Comparison of ENCODE assay signal across 16 mouse cellular contexts in the genomic region with DNA sequence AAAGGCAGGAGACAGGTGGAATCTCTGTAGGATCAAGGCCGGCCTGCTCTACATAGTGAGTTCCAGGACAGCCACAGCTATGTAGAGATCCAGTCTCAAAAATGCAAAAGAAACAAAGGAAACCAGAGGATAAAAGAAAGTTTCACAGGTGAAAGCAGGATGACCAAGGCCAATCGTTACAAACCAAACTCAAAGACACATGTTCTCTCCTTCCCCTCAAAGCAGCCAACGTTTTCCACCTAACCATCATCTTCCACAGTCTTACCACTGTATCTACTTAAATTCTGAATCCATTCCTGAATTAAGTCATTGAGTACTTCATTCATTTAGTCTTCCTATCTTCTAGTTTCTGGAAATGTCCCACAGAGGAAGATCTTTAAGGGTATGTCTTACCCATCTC. TPM values are rescaled to one million over a fixed set of nuclear protein-coding genes. Genes with fewer than 3 reads are reported as not detected.
DNase-seq lines count a peak whose midpoint lies in the region; ATAC-seq lines count a peak whose summit lies in the region.
"Had no signal": no experiment of that assay in that cellular context is flagged by ENCODE, and none has a peak within 500 bp of the region (broad histone marks: within the 10 kb centered on the region; RNA-seq: fewer than 3 reads in every experiment).

No protein-coding gene starts in this region.

- no peak overlapping the region for H3K9ac ChIP-seq in forebrain, embryonic 12.5 days
- H3K9ac ChIP-seq in forebrain, embryonic 15.5 days (replicated peaks): no peak overlapping the region
- H3K9ac ChIP-seq in heart, embryonic 12.5 days: no peak overlapping the region
- H3K9ac ChIP-seq in liver, embryonic 12.5 days: no peak overlapping the region
- H3K9ac ChIP-seq: embryonic facial prominence, embryonic 12.5 days; heart, embryonic 13.5 days; hindbrain, embryonic 13.5 days; intestine, embryonic 15.5 days had no signal

- H3K4me2 ChIP-seq in forebrain, embryonic 12.5 days: no peak overlapping the region
- no peak overlapping the region for H3K4me2 ChIP-seq in forebrain, embryonic 15.5 days (replicated peaks)
- peak overlapping the region; percentile 16; the same call in 1 of the 2 replicates for H3K4me2 ChIP-seq in heart, embryonic 12.5 days
- no peak overlapping the region for H3K4me2 ChIP-seq in liver, embryonic 12.5 days
- H3K4me2 ChIP-seq: embryonic facial prominence, embryonic 12.5 days; heart, embryonic 13.5 days; hindbrain, embryonic 13.5 days; intestine, embryonic 15.5 days had no signal

- peaks cover 24% of the 10 kb centered on the region for H3K36me3 ChIP-seq in forebrain, embryonic 12.5 days (replicated peaks)
- peaks cover 33% of the 10 kb centered on the region for H3K36me3 ChIP-seq in forebrain, embryonic 15.5 days
- H3K36me3 ChIP-seq in heart, embryonic 12.5 days: peaks cover 21% of the 10 kb centered on the region
- H3K36me3 ChIP-seq in liver, embryonic 12.5 days: peaks cover 35% of the 10 kb centered on the region

- no peak for DNase-seq in heart, adult 9 months (ENCODE audit: low spot score in 2 of 2)
- DNase-seq in liver: no peak

- no peak overlapping the region for H3K4me3 ChIP-seq in forebrain, embryonic 12.5 days (replicated peaks)
- no peak overlapping the region for H3K4me3 ChIP-seq in forebrain, embryonic 15.5 days
- no peak overlapping the region for H3K4me3 ChIP-seq in heart, embryonic 12.5 days
- no peak overlapping the region for H3K4me3 ChIP-seq in liver, embryonic 12.5 days
- H3K4me3 ChIP-seq: embryonic facial prominence, embryonic 12.5 days; heart, adult 2 months; heart, embryonic 13.5 days; hindbrain, embryonic 13.5 days; intestine, embryonic 15.5 days had no signal

- 55% methylated on average over 3 of the region's 3 CpGs for WGBS in forebrain, embryonic 12.5 days
- 48% methylated on average over 3 of the region's 3 CpGs for WGBS in forebrain, embryonic 15.5 days
- WGBS in heart, embryonic 12.5 days: 42% methylated on average over 3 of the region's 3 CpGs
- 38% methylated on average over 3 of the region's 3 CpGs for WGBS in liver, embryonic 12.5 days (ENCODE audit: insufficient replicate concordance)

- H3K9me3 ChIP-seq in forebrain, embryonic 12.5 days: no peaks in the 10 kb centered on the region
- H3K9me3 ChIP-seq in forebrain, embryonic 15.5 days: no peaks in the 10 kb centered on the region
- H3K9me3 ChIP-seq in heart, embryonic 12.5 days (replicated peaks): no peaks in the 10 kb centered on the region
- no peaks in the 10 kb centered on the region for H3K9me3 ChIP-seq in liver, embryonic 12.5 days (replicated peaks)
- H3K9me3 ChIP-seq: embryonic facial prominence, embryonic 12.5 days; heart, embryonic 13.5 days; hindbrain, embryonic 13.5 days; intestine, embryonic 15.5 days had no signal

- H3K27me3 ChIP-seq in forebrain, embryonic 12.5 days: no peaks in the 10 kb centered on the region
- H3K27me3 ChIP-seq in forebrain, embryonic 15.5 days: no peaks in the 10 kb centered on the region
- H3K27me3 ChIP-seq in heart, embryonic 12.5 days (replicated peaks): no peaks in the 10 kb centered on the region
- H3K27me3 ChIP-seq in liver, embryonic 12.5 days (replicated peaks): no peaks in the 10 kb centered on the region
- H3K27me3 ChIP-seq: embryonic facial prominence, embryonic 12.5 days; heart, embryonic 13.5 days; hindbrain, embryonic 13.5 days; intestine, embryonic 15.5 days; Patski had no signal

- H3K27ac ChIP-seq in forebrain, embryonic 12.5 days: 0 out of 2 replicates have a peak overlapping the region, but pooled peaks have one; percentile 31
- H3K27ac ChIP-seq in forebrain, embryonic 15.5 days (replicated peaks): no peak overlapping the region
- no peak overlapping the region for H3K27ac ChIP-seq in heart, embryonic 12.5 days (ENCODE audit: poor library complexity, severe bottlenecking)
- H3K27ac ChIP-seq in liver, embryonic 12.5 days: peak overlapping the region; percentile 41
- H3K27ac ChIP-seq: embryonic facial prominence, embryonic 12.5 days; heart, adult 2 months; heart, embryonic 13.5 days; hindbrain, embryonic 13.5 days; intestine, embryonic 15.5 days had no signal

- ATAC-seq in forebrain, embryonic 12.5 days (ENCODE audit: low FRiP score): no peak
- ATAC-seq in forebrain, embryonic 15.5 days (replicated peaks): no peak
- no peak for ATAC-seq in heart, embryonic 12.5 days (ENCODE audit: insufficient number of reproducible peaks, low FRiP score)
- ATAC-seq in liver, embryonic 12.5 days: no peak
- ATAC-seq in granulocyte monocyte progenitor cell, adult 5-6 weeks (replicated peaks; ENCODE audit: poor library complexity, severe bottlenecking): no peak

- H3K4me1 ChIP-seq in forebrain, embryonic 12.5 days: peaks cover 11% of the 10 kb centered on the region
- peaks cover 13% of the 10 kb centered on the region for H3K4me1 ChIP-seq in forebrain, embryonic 15.5 days
- H3K4me1 ChIP-seq in heart, embryonic 12.5 days (replicated peaks): peaks cover 9% of the 10 kb centered on the region; the same call in 1 of the 2 replicates
- peaks cover 27% of the 10 kb centered on the region for H3K4me1 ChIP-seq in liver, embryonic 12.5 days

RNA-seq across cellular contexts. Expression of gene 2210016F16Rik, which starts 3.4 kb away (rescaled TPM):
- 25.3 and 28.4 TPM in 2 replicates for polyA plus RNA-seq in forebrain, embryonic 12.5 days (2016; fragmentation: Nextera tagmentation; extraction: Ambion mirVana)
- 20.5 and 21.1 TPM in 2 replicates for polyA plus RNA-seq in forebrain, embryonic 15.5 days (2015; fragmentation: Nextera tagmentation; extraction: Ambion mirVana)
- polyA plus RNA-seq in heart, embryonic 12.5 days (2016; fragmentation: Nextera tagmentation; extraction: Ambion mirVana): 27.9 and 30.5 TPM in 2 replicates
- polyA plus RNA-seq in liver, embryonic 12.5 days (2016; fragmentation: Nextera tagmentation; extraction: Ambion mirVana): 27.5 and 27.6 TPM in 2 replicates
- 12.2 and 17.8 TPM in 2 replicates for total RNA-seq in granulocyte monocyte progenitor cell, adult 5-6 weeks (2014; fragmentation: Nextera tagmentation)
- total RNA-seq in granulocyte monocyte progenitor cell, adult 5-6 weeks (2017): 10.6 and 16.6 TPM in 2 replicates

RNA-seq across cellular contexts. Expression of gene Rmi1, which starts 13.7 kb away (rescaled TPM):
- 32.3 and 36.1 TPM in 2 replicates for polyA plus RNA-seq in forebrain, embryonic 12.5 days (2016; fragmentation: Nextera tagmentation; extraction: Ambion mirVana)
- polyA plus RNA-seq in forebrain, embryonic 15.5 days (2015; fragmentation: Nextera tagmentation; extraction: Ambion mirVana): 23.1 and 23.4 TPM in 2 replicates
- 20.7 and 23.1 TPM in 2 replicates for polyA plus RNA-seq in heart, embryonic 12.5 days (2016; fragmentation: Nextera tagmentation; extraction: Ambion mirVana)
- 22.3 and 25.4 TPM in 2 replicates for polyA plus RNA-seq in liver, embryonic 12.5 days (2016; fragmentation: Nextera tagmentation; extraction: Ambion mirVana)
- total RNA-seq in granulocyte monocyte progenitor cell, adult 5-6 weeks (2014; fragmentation: Nextera tagmentation): 34.7 and 36.1 TPM in 2 replicates
- total RNA-seq in granulocyte monocyte progenitor cell, adult 5-6 weeks (2017): 20.0 and 22.8 TPM in 2 replicates

RNA-seq across cellular contexts. Expression of gene Hnrnpk, which starts 14.8 kb away (rescaled TPM):
- 2,341 and 2,520 TPM in 2 replicates for polyA plus RNA-seq in forebrain, embryonic 12.5 days (2016; fragmentation: Nextera tagmentation; extraction: Ambion mirVana)
- 1,957 and 1,973 TPM in 2 replicates for polyA plus RNA-seq in forebrain, embryonic 15.5 days (2015; fragmentation: Nextera tagmentation; extraction: Ambion mirVana)
- 1,144 and 1,169 TPM in 2 replicates for polyA plus RNA-seq in heart, embryonic 12.5 days (2016; fragmentation: Nextera tagmentation; extraction: Ambion mirVana)
- 906 and 911 TPM in 2 replicates for polyA plus RNA-seq in liver, embryonic 12.5 days (2016; fragmentation: Nextera tagmentation; extraction: Ambion mirVana)
- total RNA-seq in granulocyte monocyte progenitor cell, adult 5-6 weeks (2014; fragmentation: Nextera tagmentation): 748 and 806 TPM in 2 replicates
- total RNA-seq in granulocyte monocyte progenitor cell, adult 5-6 weeks (2017): 1,667 and 2,102 TPM in 2 replicates

RNA-seq across cellular contexts. Expression of gene Kif27, which starts 29.5 kb away (rescaled TPM):
- 1.7 TPM in 2 replicates for polyA plus RNA-seq in forebrain, embryonic 12.5 days (2016; fragmentation: Nextera tagmentation; extraction: Ambion mirVana)
- 1.5 and 1.6 TPM in 2 replicates for polyA plus RNA-seq in forebrain, embryonic 15.5 days (2015; fragmentation: Nextera tagmentation; extraction: Ambion mirVana)
- 0.40 and 0.41 TPM in 2 replicates for polyA plus RNA-seq in heart, embryonic 12.5 days (2016; fragmentation: Nextera tagmentation; extraction: Ambion mirVana)
- 0.06 and 0.14 TPM in 2 replicates for polyA plus RNA-seq in liver, embryonic 12.5 days (2016; fragmentation: Nextera tagmentation; extraction: Ambion mirVana)
- not detected in 2 replicates for total RNA-seq in granulocyte monocyte progenitor cell, adult 5-6 weeks (2014; fragmentation: Nextera tagmentation)
- total RNA-seq in granulocyte monocyte progenitor cell, adult 5-6 weeks (2017): not detected in 2 replicates
- total RNA-seq: gastrocnemius, adult 18-20 months; gastrocnemius, postnatal 36 days had no signal
- polyA plus RNA-seq: activated CD4-positive, CD25-positive, alpha-beta regulatory T cell, adult 4 months had no signal

Comparison
In these comparisons a context has a peak if more than half of its experiments do, and no peak if none do; other contexts are left out.
1. H3K27ac ChIP-seq: peak in forebrain, embryonic 12.5 days (single experiment) and liver, embryonic 12.5 days (single experiment); none in forebrain, embryonic 15.5 days (single experiment) and heart, embryonic 12.5 days (single experiment).